Mouse (Mus musculus): Measurements from ENCODE around the gene Zfp772.
A peak's percentile ranks its signal among the peaks of the same experiment; 100 is the strongest.
"Not testable (repeated sequence)": the region's sequence is repeated elsewhere in the genome, so short reads cannot be mapped to it uniquely, and the experiment has no call there.

Gene Zfp772

DNA sequence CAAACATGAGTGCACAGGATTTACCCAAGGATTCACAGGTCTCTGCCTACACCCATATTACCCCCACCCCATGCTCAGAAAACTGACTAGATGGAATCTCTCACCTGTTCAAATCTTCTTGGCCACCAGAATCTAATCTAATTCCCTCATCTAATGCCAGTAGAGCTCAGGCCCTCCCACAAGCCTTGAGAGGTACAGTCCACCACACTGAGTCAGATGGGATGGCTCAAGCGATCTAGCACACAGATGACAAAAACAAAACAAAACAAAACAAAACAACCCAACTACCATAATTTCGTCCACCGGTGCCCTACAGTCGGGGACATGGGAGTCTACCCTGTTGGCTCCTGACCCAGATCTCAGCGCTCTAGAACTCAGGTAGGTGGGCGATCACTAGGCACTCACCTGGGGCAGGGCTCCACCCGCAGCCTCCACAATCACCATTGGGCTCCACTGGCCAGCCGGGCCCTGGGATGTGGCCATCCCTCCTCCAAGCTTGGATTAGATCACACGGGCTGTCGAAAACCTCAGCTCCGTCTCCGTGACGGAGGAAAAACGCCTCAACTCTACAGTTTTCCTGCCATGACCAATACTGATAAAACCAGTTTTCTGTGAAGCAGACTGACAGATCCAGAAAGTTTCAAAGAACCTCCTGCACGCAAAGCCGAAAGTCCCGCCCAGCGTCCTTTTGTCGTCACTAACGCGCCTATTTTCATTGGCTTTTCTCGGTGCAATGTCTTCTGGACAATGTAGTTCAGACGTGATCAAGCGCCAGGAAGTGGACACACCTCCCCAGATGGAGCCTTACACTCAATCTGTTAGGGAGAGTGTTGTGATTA, at the start of gene Zfp772:
Zfp772 (minus strand) TSS at position 686 of the 839 bp plus-strand sequence.
- peak; percentile 56 to 61 for DNase-seq (ENCODE audit: low spot score in 2 of 2)

GRCm38 (mm10) chr7:7247228-7247627, 37.4 kb upstream of the Zfp772 start, which contains the start of gene Vmn2r29:
Gene Vmn2r29 (minus strand): TSS chr7:7247328.
- DNase-seq (ENCODE audit: low spot score in 2 of 2) = not testable (repeated sequence)

DNA sequence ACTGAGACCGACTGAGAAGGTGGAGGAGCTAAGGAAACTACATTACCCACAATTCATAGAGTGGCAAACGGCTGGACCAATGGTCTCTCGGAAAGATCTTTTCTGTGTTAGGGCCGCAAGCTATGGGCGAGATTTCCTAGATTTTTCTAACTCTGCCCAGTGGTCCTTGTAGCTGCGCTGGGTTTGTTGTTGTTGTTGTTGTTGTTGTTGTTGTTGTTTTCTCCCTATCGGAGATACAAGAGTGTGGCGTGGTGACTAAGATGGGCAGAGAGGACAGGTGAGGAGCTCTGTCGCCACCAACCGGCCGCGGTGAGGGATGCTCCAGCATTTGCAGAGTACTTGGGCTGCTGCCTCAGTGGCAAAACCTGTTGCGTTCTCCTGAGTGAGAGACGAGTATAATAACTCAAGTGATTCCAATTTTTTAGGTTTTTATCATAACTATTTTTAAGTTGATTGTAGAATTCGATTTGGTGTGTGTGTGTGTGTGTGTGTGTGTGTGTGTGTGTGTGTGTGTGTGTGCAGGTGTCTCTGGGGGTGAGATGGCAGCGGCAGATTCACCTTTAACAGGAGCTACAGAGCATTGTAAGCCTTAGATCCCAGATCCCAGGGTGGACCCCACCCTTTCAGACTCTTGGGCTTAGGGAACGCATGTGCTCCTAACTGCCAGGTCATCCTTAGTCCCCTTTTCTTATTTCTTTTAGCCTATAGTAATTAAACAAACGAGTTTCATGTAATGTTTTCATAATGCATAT, 21.4 kb downstream of the Zfp772 start:
- peak; percentile 82 to 86 for DNase-seq (ENCODE audit: low spot score in 2 of 2)

- no peak for DNase-seq (ENCODE audit: low spot score in 2 of 2)
These were observed 22.2 kb downstream of the Zfp772 start for GRCm38 (mm10) chr7:7187417-7188190.

DNA sequence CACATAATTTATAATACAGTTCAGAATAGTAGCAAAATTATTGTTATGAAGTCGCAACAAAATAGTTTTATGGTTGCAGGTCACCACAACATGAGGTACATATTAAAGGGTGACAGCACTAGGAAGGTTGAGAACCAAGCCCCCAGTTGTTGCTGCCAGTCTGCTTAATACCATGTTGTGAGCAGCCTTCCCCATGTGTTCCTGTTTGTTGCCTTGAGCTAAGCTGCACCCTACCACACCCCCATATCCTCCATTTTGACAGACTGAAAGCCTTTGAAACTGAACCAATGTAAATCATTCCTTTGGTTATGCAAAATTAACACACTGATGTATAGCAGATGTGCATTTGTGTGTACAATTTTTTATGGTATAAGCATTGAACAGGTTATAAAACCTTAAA, 23.9 kb downstream of the Zfp772 start:
- no peak for DNase-seq (ENCODE audit: low spot score in 2 of 2)

GRCm38 (mm10) chr7:7171227-7172147, 38.3 kb downstream of the Zfp772 start, which contains the start of gene Zfp418:
Gene Zfp418 (plus strand): TSS chr7:7171330.
- peak; percentile 72 to 79 for DNase-seq (ENCODE audit: low spot score in 2 of 2)

Data from right cerebral cortex, adult 2 months (tissue).